Mouse (Mus musculus) cerebellum, postnatal 25 days (tissue): ENCODE data around the gene Glrx.

Experiments used
- DNase-seq, 2 experiments: peaks; one replicate each; pipeline ENCODE4 v3.0.0; 2021; ENCODE audit warnings: mixed read lengths in 2 of 2

The Glrx gene

DNA sequence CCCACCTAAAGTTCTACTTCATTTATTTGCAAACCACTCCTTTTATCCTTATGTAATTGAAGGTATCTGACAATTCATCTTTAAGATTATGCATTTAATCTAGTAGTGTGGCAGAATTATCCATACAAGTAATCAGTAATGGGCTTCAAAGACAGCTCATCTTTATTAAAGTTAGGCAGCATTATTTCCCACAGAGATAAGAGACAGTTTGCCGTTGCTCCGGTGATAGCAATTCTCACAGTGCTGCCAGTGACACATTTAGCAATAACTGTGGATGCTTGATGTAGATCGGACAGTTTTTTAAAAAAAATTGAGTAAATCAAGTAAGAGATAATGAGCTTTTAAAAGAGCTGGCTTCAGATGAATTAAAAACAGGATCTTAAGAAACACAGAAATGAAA, 52.6 kb downstream of the Glrx start:
- DNase-seq = no peak

DNA sequence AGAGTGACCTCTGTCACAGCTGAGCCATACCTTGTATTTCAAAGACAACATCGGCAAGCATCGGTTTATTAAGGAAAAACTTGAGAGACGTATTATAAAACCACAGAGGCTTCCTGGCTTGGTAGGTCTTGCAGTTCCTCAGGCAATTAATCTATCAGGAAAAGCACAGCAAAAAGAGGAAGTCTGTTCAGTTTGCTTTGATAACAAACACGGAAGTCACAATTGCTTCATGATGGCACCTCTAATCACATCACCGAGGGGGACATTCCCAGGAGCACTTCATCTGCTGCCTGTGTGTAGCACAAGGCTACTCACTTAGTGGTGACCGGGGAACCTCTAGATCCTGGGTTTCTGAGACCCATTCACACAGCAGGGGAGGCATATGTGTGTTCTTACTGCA, 53.2 kb downstream of the Glrx start:
- DNase-seq = no peak
